Mouse (Mus musculus): ENCODE measurements around the gene Syt16. TPM values are rescaled to one million over a fixed set of nuclear protein-coding genes. Genes with fewer than 3 reads are reported as not detected.

Syt16 gene
- total and polyA plus RNA-seq, 3 experiments, result 0.05 TPM; not detected in 2

DNA sequence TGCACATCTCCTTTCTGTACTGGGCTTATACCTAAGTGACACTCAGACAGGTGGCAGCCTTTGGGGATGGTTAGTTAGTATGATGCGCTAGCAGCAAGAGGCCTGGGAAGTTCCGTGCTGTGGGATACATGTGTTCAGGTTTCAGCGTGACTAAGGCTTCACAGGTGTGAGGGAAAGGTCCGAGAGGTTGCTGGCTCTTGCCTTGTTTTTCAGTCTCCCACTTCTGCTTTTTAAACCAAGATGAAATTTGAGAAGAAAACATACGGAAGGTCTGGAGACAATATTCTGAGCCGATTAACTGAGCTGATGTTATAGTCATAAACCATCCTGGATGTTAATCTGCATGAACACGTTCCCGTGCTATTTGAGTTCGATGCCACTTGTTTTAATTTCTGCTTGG is 5.0 kb downstream of the Syt16 start:
- H3K9ac ChIP-seq (ENCODE audit: insufficient read depth, low read depth), result no peak overlapping the region
- in situ Hi-C loops (cut with MboI; ENCODE audit: low pct_ligation_motif_present, low pct_unique_long_range_greater_than_20kb, low sequenced_read_pairs) (loop anchor here (25.0 kb wide), 2 partner anchors 285 to 440 kb away; no protein-coding TSS in a partner anchor), dilution Hi-C loops (cut with MboI; ENCODE audit: extremely low pct_ligation_motif_present, extremely low pct_unique_long_range_greater_than_20kb, low sequenced_read_pairs) (no loop called here)
- H3K4me3 ChIP-seq (replicated peaks in 1 of 3; ENCODE audit: low read depth in 2 of 3, low read length in 2 of 3, poor library complexity in 1 of 3), result no peak overlapping the region
- H3K9me3 ChIP-seq (replicated peaks; ENCODE audit: low read length), result peaks cover 2% of the 10 kb centered on the region
- H3K4me1 ChIP-seq (ENCODE audit: control insufficient read depth in 1 of 2, insufficient read depth in 2 of 2), result peaks cover 8 to 13% of the 10 kb centered on the region in 2 experiments
- H3K27me3 ChIP-seq (replicated peaks), result no peaks in the 10 kb centered on the region
- H3K79me2 ChIP-seq (replicated peaks; ENCODE audit: control insufficient read depth, extremely low read depth, insufficient read depth, poor library complexity, severe bottlenecking), result no peaks in the 10 kb centered on the region
- peak; percentile 48 for DNase-seq (ENCODE audit: extremely low read depth)
- peak overlapping the region; percentile 2 for H3K4me2 ChIP-seq (ENCODE audit: insufficient read depth, low read depth, poor library complexity, severe bottlenecking)
- TF ChIP-seq KAT2A (IDR thresholded peaks at IDR 0.05; ENCODE audit: insufficient replicate concordance, low read length) (no peak), POLR2AphosphoS2 (IDR thresholded peaks at IDR 0.05; ENCODE audit: low read depth, low read length) (no peak), NELFE (IDR thresholded peaks at IDR 0.05; ENCODE audit: low read depth, low read length) (no peak), HCFC1 (IDR thresholded peaks at IDR 0.05; ENCODE audit: low read depth, low read length) (no peak), SMC3 (IDR thresholded peaks at IDR 0.05; ENCODE audit: low read depth, low read length) (no peak), CTCF (conservative IDR thresholded peaks at IDR 0.05 in 1 of 2, IDR thresholded peaks at IDR 0.05 in 1 of 2; ENCODE audit: low read depth in 2 of 2, low read length in 2 of 2) (no peak), TCF12 (IDR thresholded peaks at IDR 0.05; ENCODE audit: low read depth, low read length) (peak; percentile 61), CHD1 (IDR thresholded peaks at IDR 0.05; ENCODE audit: low read depth, low read length) (no peak), TBP (conservative IDR thresholded peaks at IDR 0.05; ENCODE audit: low read depth, low read length) (no peak), GABPA (IDR thresholded peaks at IDR 0.05; ENCODE audit: insufficient replicate concordance, low read depth, low read length) (no peak), SIN3A (IDR thresholded peaks at IDR 0.05; ENCODE audit: low read length) (no peak), RAD21 (IDR thresholded peaks at IDR 0.05; ENCODE audit: low read depth, low read length) (no peak), MYC (IDR thresholded peaks at IDR 0.05; ENCODE audit: low read depth, low read length) (0 out of 2 replicates have a peak, but pooled peaks have one; percentile 45), CHD2 (IDR thresholded peaks at IDR 0.05; ENCODE audit: low read length) (no peak), PAX5 (IDR thresholded peaks at IDR 0.05; ENCODE audit: low read length) (no peak), ZC3H11A (IDR thresholded peaks at IDR 0.05; ENCODE audit: low read depth, low read length) (no peak), JUND (conservative IDR thresholded peaks at IDR 0.05; ENCODE audit: low read depth, low read length) (no peak), ETS1 (conservative IDR thresholded peaks at IDR 0.05; ENCODE audit: low read depth, low read length) (peak; percentile 54), NRF1 (IDR thresholded peaks at IDR 0.05; ENCODE audit: low read depth, low read length) (no peak), MXI1 (IDR thresholded peaks at IDR 0.05; ENCODE audit: low read depth, low read length) (no peak), JUN (IDR thresholded peaks at IDR 0.05; ENCODE audit: insufficient read depth, low read depth, low read length) (no peak), USF1 (IDR thresholded peaks at IDR 0.05; ENCODE audit: low read depth, low read length) (no peak), EP300 (IDR thresholded peaks at IDR 0.05; ENCODE audit: low read length) (peak; percentile 76; the same call in 1 of the 2 replicates), USF2 (conservative IDR thresholded peaks at IDR 0.05; ENCODE audit: low read depth, low read length) (no peak), MAX (IDR thresholded peaks at IDR 0.05; ENCODE audit: low read length) (peak; percentile 69; the same call in 1 of the 2 replicates), MAZ (IDR thresholded peaks at IDR 0.05; ENCODE audit: low read depth, low read length) (no peak), ZMIZ1 (IDR thresholded peaks at IDR 0.05; ENCODE audit: low read depth, low read length) (no peak), ZNF384 (IDR thresholded peaks at IDR 0.05; ENCODE audit: low read depth, low read length) (no peak), MAFK (IDR thresholded peaks at IDR 0.05; ENCODE audit: insufficient replicate concordance, low read length) (0 out of 2 replicates have a peak, but pooled peaks have one; percentile 27), MEF2A (IDR thresholded peaks at IDR 0.05; ENCODE audit: borderline replicate concordance, low read depth, low read length) (no peak; the same call in 1 of the 2 replicates), ELF1 (IDR thresholded peaks at IDR 0.05; ENCODE audit: low read depth, low read length) (no peak), POLR2A (IDR thresholded peaks at IDR 0.05; ENCODE audit: low read depth, low read length) (no peak), UBTF (IDR thresholded peaks at IDR 0.05; ENCODE audit: low read depth, low read length) (no peak), E2F4 (IDR thresholded peaks at IDR 0.05; ENCODE audit: insufficient replicate concordance, low read depth, low read length) (no peak), RCOR1 (conservative IDR thresholded peaks at IDR 0.05; ENCODE audit: low read depth, low read length) (0 out of 2 replicates have a peak, but pooled peaks have one; percentile 24), IRF4 (IDR thresholded peaks at IDR 0.05; ENCODE audit: low read depth, low read length) (peak; percentile 85), BHLHE40 (IDR thresholded peaks at IDR 0.05; ENCODE audit: low read depth, low read length) (peak; percentile 72), ZKSCAN1 (IDR thresholded peaks at IDR 0.05; ENCODE audit: borderline replicate concordance, low read depth, low read length) (no peak)
- no peaks in the 10 kb centered on the region for H3K36me3 ChIP-seq (replicated peaks in 1 of 2; ENCODE audit: control insufficient read depth in 1 of 2, insufficient read depth in 1 of 2, low read length in 1 of 2)
- no peak overlapping the region for H3K27ac ChIP-seq (ENCODE audit: insufficient read depth, low read depth)
